Mouse (Mus musculus): Measurements from ENCODE around the gene Olfr1134.

GRCm38 (mm10) chr2:87642441-87642840 lies 15.8 kb downstream of the Olfr1134 start:
- TF ChIP-seq POLR2A (IDR thresholded peaks at IDR 0.05; ENCODE audit: borderline replicate concordance, control insufficient read depth, low read depth, low read length) (no peak), CTCF (IDR thresholded peaks at IDR 0.05; ENCODE audit: control insufficient read depth, insufficient read depth, low read length) (no peak)
